ENCODE assay signal across 8 mouse cellular contexts in genomic region chr11:98787229-98787628, GRCm38 (mm10). TPM values are rescaled to one million over a fixed set of nuclear protein-coding genes. Genes with fewer than 3 reads are reported as not detected.
DNase-seq lines count a peak whose midpoint lies in the region; ATAC-seq and TF ChIP-seq lines count a peak whose summit lies in the region.

No protein-coding gene starts in this region.

- no peaks in the 10 kb centered on the region for H3K27me3 ChIP-seq in lung, embryonic 14.5 days (ENCODE audit: insufficient read depth, low read length)
- H3K27me3 ChIP-seq in intestine, embryonic 15.5 days (replicated peaks) = no peaks in the 10 kb centered on the region
- no peaks in the 10 kb centered on the region for H3K27me3 ChIP-seq in small intestine, adult 2 months (ENCODE audit: control insufficient read depth, insufficient read depth, low read length)

- no peaks in the 10 kb centered on the region for H3K9me3 ChIP-seq in lung, embryonic 14.5 days (ENCODE audit: low read depth, low read length)
- H3K9me3 ChIP-seq in intestine, embryonic 15.5 days = no peaks in the 10 kb centered on the region

- H3K4me1 ChIP-seq in lung, embryonic 14.5 days (ENCODE audit: insufficient read depth) = peaks cover 42% of the 10 kb centered on the region
- H3K4me1 ChIP-seq in intestine, embryonic 15.5 days (replicated peaks) = peaks cover 62% of the 10 kb centered on the region
- peaks cover 30% of the 10 kb centered on the region for H3K4me1 ChIP-seq in small intestine, adult 2 months (ENCODE audit: control insufficient read depth, insufficient read depth, insufficient read length, low read length)

- WGBS in lung, embryonic 14.5 days = 26% methylated on average over 7 of the region's 7 CpGs
- 19% methylated on average over 7 of the region's 7 CpGs for WGBS in intestine, embryonic 15.5 days
- WGBS in small intestine, adult 2 months = 23% methylated on average over 7 of the region's 7 CpGs

- TF ChIP-seq POLR2A in small intestine, adult 2 months (IDR thresholded peaks at IDR 0.05; ENCODE audit: low read depth, low read length) = no peak

- H3K4me2 ChIP-seq in lung, embryonic 14.5 days = peak overlapping the region; percentile 58
- peak overlapping the region; percentile 57; the same call in 1 of the 2 replicates for H3K4me2 ChIP-seq in intestine, embryonic 15.5 days (replicated peaks)

- no peak for ATAC-seq in lung, embryonic 14.5 days (ENCODE audit: insufficient read depth)
- no peak for ATAC-seq in intestine, embryonic 15.5 days

- intact Hi-C loops in gastrocnemius, adult 2 months (cut with DNase I) = loop anchor here (2.0 kb wide), 2 partner anchors 14 to 68 kb away; no protein-coding TSS in a partner anchor
- intact Hi-C loops in left cerebral cortex, postnatal 10 days (cut with DNase I) = loop anchor here (5.0 kb wide), 1 partner anchor 75 kb away; no protein-coding TSS in a partner anchor

- H3K36me3 ChIP-seq in lung, embryonic 14.5 days (ENCODE audit: insufficient read depth) = no peaks in the 10 kb centered on the region
- H3K36me3 ChIP-seq in intestine, embryonic 15.5 days = no peaks in the 10 kb centered on the region
- H3K36me3 ChIP-seq in small intestine, adult 2 months (ENCODE audit: control insufficient read depth, insufficient read depth, low read length) = no peaks in the 10 kb centered on the region

- DNase-seq in gastrocnemius, adult 2 months = peak; percentile 80
- no peak for DNase-seq in gastrocnemius, adult 18-20 months (ENCODE audit: low spot score)
- no peak for DNase-seq in lung, embryonic 14.5 days
- no peak for DNase-seq in lung, postnatal 14 days
- no peak for DNase-seq in left cerebral cortex, postnatal 10 days (ENCODE audit: extremely low spot score in 1 of 2, low spot score in 2 of 2)
- DNase-seq in lung, postnatal 10 days = no peak

- H3K27ac ChIP-seq in gastrocnemius, adult 2 months = peak overlapping the region; percentile 100
- H3K27ac ChIP-seq in lung, embryonic 14.5 days (ENCODE audit: low read depth) = peak overlapping the region; percentile 96
- H3K27ac ChIP-seq in intestine, embryonic 15.5 days = peak overlapping the region; percentile 93
- H3K27ac ChIP-seq in small intestine, adult 2 months (ENCODE audit: insufficient read depth, low read depth, low read length) = peak overlapping the region; percentile 7

- no peak for TF ChIP-seq CTCF in gastrocnemius, adult 2 months (IDR thresholded peaks at IDR 0.05)
- no peak for TF ChIP-seq CTCF in lung, embryonic 14.5 days (IDR thresholded peaks at IDR 0.05; ENCODE audit: low read depth)
- TF ChIP-seq CTCF in small intestine, adult 2 months (IDR thresholded peaks at IDR 0.05; ENCODE audit: extremely low read depth, insufficient read length, insufficient replicate concordance, low read depth, low read length) = no peak

- peak overlapping the region; percentile 72 for H3K4me3 ChIP-seq in gastrocnemius, adult 2 months
- H3K4me3 ChIP-seq in lung, embryonic 14.5 days (ENCODE audit: low read depth, low read length) = no peak overlapping the region
- H3K4me3 ChIP-seq in intestine, embryonic 15.5 days (replicated peaks) = no peak overlapping the region
- H3K4me3 ChIP-seq in small intestine, adult 2 months (ENCODE audit: low read depth, low read length) = no peak overlapping the region

- no peak overlapping the region for H3K9ac ChIP-seq in lung, embryonic 14.5 days
- H3K9ac ChIP-seq in intestine, embryonic 15.5 days = no peak overlapping the region

RNA-seq across cellular contexts. Expression of gene Msl1, which starts 8.1 kb away (rescaled TPM):
- total RNA-seq in gastrocnemius, adult 2 months (2021) = 10 to 100 TPM; 51.8 to 69.4 TPM
- 10 to 100 TPM; 50.5 to 56.4 TPM for total RNA-seq in gastrocnemius, adult 18-20 months (2021)
- 16.2 and 16.3 TPM in 2 replicates for polyA plus RNA-seq in lung, embryonic 14.5 days (2014; fragmentation: Nextera tagmentation; extraction: Ambion mirVana)
- polyA plus RNA-seq in intestine, embryonic 15.5 days (2015; fragmentation: Nextera tagmentation; extraction: Ambion mirVana) = 18.9 and 19.7 TPM in 2 replicates
- polyA plus RNA-seq in small intestine, adult 2 months (2012; rRNA removed) = 19.8 and 38.5 TPM in 2 replicates
- 100 to 1,000 TPM; 162 to 177 TPM for total RNA-seq in left cerebral cortex, postnatal 10 days (2021)

RNA-seq across cellular contexts. Expression of gene Nr1d1, which starts 12.1 kb away (rescaled TPM):
- 100 to 1,000 TPM in 1 of 2 experiments, 10 to 100 TPM in 1; 56.3 to 152 TPM for total RNA-seq in gastrocnemius, adult 2 months (2021)
- total RNA-seq in gastrocnemius, adult 18-20 months (2021) = 100 to 1,000 TPM in 1 of 2 experiments, 10 to 100 TPM in 1; 74.0 to 126 TPM
- 1.4 and 1.7 TPM in 2 replicates for polyA plus RNA-seq in lung, embryonic 14.5 days (2014; fragmentation: Nextera tagmentation; extraction: Ambion mirVana)
- 2.6 and 2.7 TPM in 2 replicates for polyA plus RNA-seq in intestine, embryonic 15.5 days (2015; fragmentation: Nextera tagmentation; extraction: Ambion mirVana)
- polyA plus RNA-seq in small intestine, adult 2 months (2012; rRNA removed) = 59.8 and 206 TPM in 2 replicates
- 10 to 100 TPM; 63.3 to 70.5 TPM for total RNA-seq in left cerebral cortex, postnatal 10 days (2021)

RNA-seq across cellular contexts. Expression of gene Casc3, which starts 17.5 kb away (rescaled TPM):
- 10 to 100 TPM; 17.4 to 21.9 TPM for total RNA-seq in gastrocnemius, adult 2 months (2021)
- 10 to 100 TPM; 14.0 to 15.6 TPM for total RNA-seq in gastrocnemius, adult 18-20 months (2021)
- 41.0 and 42.8 TPM in 2 replicates for polyA plus RNA-seq in lung, embryonic 14.5 days (2014; fragmentation: Nextera tagmentation; extraction: Ambion mirVana)
- 28.2 and 29.8 TPM in 2 replicates for polyA plus RNA-seq in intestine, embryonic 15.5 days (2015; fragmentation: Nextera tagmentation; extraction: Ambion mirVana)
- polyA plus RNA-seq in small intestine, adult 2 months (2012; rRNA removed) = 11.7 and 22.0 TPM in 2 replicates
- 10 to 100 TPM; 52.3 to 55.8 TPM for total RNA-seq in left cerebral cortex, postnatal 10 days (2021)

RNA-seq across cellular contexts. Expression of gene Thra, which starts 46.8 kb away (rescaled TPM):
- total RNA-seq in gastrocnemius, adult 2 months (2021) = 10 to 100 TPM; 78.8 to 96.8 TPM
- 10 to 100 TPM; 78.3 to 85.2 TPM for total RNA-seq in gastrocnemius, adult 18-20 months (2021)
- polyA plus RNA-seq in lung, embryonic 14.5 days (2014; fragmentation: Nextera tagmentation; extraction: Ambion mirVana) = 46.8 and 47.1 TPM in 2 replicates
- polyA plus RNA-seq in intestine, embryonic 15.5 days (2015; fragmentation: Nextera tagmentation; extraction: Ambion mirVana) = 42.7 and 45.5 TPM in 2 replicates
- polyA plus RNA-seq in small intestine, adult 2 months (2012; rRNA removed) = 46.5 and 128 TPM in 2 replicates
- 1,000 to 10,000 TPM; 1,115 to 1,123 TPM for total RNA-seq in left cerebral cortex, postnatal 10 days (2021)

RNA-seq across cellular contexts. Expression of gene Rapgefl1, which starts 49.4 kb away (rescaled TPM):
- total RNA-seq in gastrocnemius, adult 2 months (2021) = under 1 TPM; 0.22 to 0.26 TPM
- under 1 TPM; 0.09 to 0.14 TPM for total RNA-seq in gastrocnemius, adult 18-20 months (2021)
- polyA plus RNA-seq in lung, embryonic 14.5 days (2014; fragmentation: Nextera tagmentation; extraction: Ambion mirVana) = 1.5 and 2.1 TPM in 2 replicates
- 1.1 and 1.2 TPM in 2 replicates for polyA plus RNA-seq in intestine, embryonic 15.5 days (2015; fragmentation: Nextera tagmentation; extraction: Ambion mirVana)
- 11.4 and 47.6 TPM in 2 replicates for polyA plus RNA-seq in small intestine, adult 2 months (2012; rRNA removed)
- 100 to 1,000 TPM; 121 to 122 TPM for total RNA-seq in left cerebral cortex, postnatal 10 days (2021)

Comparison
In these comparisons a context has a peak if more than half of its experiments do, and no peak if none do; other contexts are left out.
1. H3K27ac ChIP-seq: peak in every context shown above with its lines; median percentile 100 in gastrocnemius, adult 2 months; 96 in lung, embryonic 14.5 days; 93 in intestine, embryonic 15.5 days; 7 in small intestine, adult 2 months.